Mouse (Mus musculus) olfactory bulb, adult 2 months (tissue): ENCODE results near the gene Tenm4.

Experiments used
- CTCF ChIP-seq: fragments of 200-500 bp; IDR thresholded peaks from 2 replicates; pipeline ENCODE4 v1.5.1; 2012; ENCODE audit warnings: low read depth, mild to moderate bottlenecking, low read length, moderate library complexity; ENCODE audit not compliant: insufficient read depth
- POLR2A ChIP-seq: fragments of 200-500 bp; IDR thresholded peaks from 2 replicates; pipeline ENCODE4 v1.6.1; 2012; ENCODE audit warnings: mild to moderate bottlenecking, low read depth, low read length, moderate library complexity; ENCODE audit not compliant: insufficient read depth

DNA sequence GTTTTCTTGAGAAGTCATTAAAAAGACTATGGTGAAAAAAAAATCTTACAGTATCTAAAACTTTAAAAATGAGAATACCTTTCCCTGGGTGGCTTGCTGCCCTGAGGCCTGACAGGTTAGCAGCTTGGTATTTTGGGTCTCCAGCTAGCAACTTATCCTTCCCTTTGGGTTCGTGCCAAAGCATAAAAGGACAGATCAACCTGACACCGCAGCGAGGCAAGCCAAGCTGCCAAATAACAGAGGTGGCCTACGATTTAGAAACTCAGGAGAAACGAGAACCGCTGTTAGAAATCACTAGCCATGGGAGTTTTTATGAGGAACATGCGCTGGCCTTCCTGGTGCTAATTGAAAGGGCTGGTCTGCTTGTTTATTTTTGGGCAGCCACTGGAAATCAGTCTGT, 571.2 kb downstream of the Tenm4 start:
- no peak for TF ChIP-seq CTCF
- no peak for TF ChIP-seq POLR2A
